Mouse (Mus musculus) lung, postnatal 4 days (tissue): ENCODE results near the gene Qser1.
"Not testable (repeated sequence)": the region's sequence is repeated elsewhere in the genome, so short reads cannot be mapped to it uniquely, and the experiment has no call there.

ENCODE experiments used
- DNase-seq, 2 experiments: peaks; one replicate each; pipeline ENCODE4 v3.0.0; 2021

Qser1 gene

DNA sequence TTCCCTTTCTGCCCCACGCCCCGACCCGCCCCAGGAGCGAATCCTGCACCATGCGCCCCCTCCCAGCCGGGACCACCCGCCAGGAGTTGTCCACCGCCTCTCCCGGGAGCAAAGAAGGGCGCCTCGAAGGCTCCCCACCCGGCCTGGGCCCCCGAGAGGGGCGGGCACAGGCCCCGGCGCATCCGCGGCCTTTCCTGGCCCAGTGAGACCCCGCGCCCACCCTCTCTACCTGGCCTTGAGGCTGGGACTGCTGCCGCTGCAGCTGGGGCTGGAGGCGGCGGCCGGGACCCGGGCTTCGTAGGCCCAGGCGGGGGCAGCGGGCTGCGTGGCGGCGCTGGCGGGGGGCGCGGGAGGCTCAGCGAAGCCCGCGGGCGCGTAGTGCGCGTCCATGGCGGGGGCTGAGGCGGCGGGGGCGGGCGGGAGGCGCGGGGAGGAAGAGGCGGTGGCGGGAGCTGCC is at the start of gene Qser1:
Gene Qser1 (minus strand): TSS at position 390 of the 457 bp plus-strand sequence.
- DNase-seq = no peak

DNA sequence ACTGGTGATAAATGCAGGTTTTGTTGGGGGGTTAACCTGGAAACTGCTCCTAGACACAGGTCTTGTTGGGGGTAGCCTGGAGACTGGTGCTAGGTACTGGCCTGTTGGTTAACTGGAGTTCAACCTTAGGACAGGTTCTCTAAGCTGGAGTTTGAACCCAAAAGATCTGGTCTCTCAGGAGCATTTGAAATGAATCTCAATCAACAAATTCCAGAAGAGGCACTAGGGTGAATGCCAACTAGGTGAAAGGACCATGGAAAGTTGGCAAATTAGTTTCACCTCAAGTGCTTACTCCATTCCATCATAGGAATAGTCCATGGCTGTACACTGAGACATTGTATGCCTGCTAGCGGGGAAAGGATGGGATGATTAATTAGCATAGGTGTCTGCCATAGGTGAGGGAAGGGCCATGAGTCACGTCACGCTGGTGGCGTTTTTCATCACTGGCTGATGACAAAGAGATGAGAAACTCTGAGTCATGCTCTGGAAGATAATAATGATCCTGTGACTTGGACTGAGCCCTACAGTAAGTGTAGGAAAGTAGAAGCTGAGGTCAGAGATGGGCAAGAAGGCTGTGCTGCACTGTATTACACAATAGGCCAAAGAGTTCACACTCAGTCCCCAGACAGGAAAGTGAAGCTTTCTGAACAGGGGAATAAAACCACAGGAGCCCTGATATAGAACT is 47.8 kb upstream of the Qser1 start:
- DNase-seq = no peak

DNA sequence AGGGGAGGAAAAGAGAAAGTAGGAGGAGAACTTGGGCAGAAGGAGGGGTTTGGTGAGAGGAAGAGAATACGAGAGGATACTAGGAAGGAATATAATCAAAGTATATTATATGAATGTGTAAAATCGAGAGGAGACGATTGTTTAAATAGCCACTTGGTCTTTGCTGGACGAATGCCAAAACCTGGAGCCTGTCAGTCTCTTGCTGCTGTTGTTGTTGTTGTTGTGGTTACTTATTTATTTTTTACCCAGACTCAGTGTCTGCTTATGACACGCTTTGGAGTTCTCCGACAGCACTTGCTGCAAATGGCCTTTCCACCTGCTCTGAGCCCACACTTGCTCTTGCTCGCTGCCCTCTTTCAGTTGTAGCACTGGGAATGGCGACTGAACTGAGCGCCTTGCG is 43.9 kb upstream of the Qser1 start:
- no peak for DNase-seq

DNA sequence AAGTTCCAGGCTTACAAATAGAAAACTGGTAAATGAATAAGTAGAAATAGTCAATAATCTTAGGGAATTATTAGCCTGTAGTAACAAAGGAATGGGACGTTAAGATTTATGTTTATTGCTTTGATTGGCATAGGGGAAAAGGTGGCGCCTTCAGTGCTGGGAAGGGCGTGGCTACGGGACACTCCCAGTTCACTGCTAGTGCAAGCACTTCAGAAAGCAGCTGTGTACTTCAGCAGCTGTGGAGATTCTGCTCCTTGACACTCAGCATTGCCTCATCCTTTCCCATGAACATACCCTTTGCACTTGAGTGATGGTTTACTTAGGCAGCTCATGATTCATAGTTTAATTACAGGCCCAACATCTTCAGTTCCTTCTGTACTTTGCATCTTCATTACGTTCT is 42.5 kb upstream of the Qser1 start:
- no peak for DNase-seq

DNA sequence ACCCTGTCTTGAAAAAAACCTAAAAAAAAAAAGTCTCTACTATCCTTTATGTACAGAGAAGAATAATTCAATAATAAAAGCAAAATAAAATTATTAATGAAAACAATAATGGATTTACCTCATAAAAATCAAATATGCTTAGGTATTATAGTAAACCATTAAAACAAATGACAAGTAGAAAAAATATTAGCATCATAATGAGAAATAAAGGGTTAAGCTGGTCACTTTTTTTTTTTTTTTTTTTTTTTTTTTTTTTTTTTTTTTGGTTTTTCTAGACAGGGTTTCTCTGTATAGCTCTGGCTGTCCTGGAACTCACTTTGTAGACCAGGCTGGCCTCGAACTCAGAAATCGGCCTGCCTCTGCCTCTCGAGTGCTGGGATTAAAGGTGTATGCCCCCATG is 41.5 kb upstream of the Qser1 start:
- DNase-seq = not testable (repeated sequence)

DNA sequence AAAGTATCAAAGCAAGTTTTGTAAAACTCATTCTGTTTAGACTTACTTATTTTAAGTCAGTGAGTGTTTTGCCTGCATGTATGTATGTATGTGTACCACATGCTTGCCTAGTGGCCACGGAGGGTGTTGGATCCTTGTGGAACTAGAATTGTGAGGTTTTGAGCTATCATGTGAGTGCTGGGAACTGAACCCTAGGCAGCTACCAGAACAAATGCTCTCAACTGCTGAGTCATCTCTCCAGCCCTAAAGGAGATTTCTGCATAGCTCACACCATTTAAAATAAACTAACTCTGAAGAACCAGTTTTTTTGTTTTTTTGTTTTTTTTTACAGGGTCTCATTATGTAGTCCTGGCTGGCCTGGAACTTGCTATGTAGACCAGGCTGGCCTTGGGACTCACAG is 39.7 kb upstream of the Qser1 start:
- DNase-seq = no peak

DNA sequence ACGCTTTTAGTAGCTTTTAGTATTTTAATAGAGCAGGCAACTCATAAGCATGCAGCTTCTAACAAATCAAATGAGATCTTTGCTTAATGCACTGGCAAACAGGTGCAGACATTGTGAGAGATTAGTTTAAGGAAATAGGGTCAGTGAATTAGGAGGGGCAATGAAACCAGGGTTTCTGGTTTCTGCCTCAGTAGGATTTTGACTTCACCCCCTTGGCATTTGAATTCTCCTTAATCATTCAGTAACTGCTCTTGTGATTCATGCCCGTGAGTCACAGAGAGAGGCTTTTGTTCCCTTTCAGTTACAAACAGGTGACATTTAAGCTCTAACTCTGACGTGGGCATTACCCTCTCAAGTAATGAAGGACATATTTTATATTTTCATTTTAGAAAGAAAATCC is 39.2 kb upstream of the Qser1 start:
- no peak for DNase-seq

DNA sequence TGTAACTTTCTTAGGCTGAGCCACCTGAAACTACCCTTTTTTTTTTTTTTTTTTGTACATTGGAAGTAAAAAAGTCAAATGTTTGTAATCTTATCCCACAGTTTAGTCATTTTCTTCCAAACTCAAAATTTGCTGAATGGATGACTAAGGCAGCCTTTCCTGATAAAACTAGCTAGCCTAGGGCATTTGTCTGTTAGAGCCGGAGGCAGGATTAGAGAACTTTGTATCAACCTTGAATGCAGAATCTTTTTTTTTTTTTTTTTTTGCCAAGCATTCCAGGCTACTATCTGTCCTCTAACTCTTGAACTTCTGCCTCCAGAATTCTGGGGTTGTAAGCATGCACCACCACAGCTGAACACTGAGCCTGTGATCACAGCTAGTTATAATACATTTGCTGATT is 38.3 kb upstream of the Qser1 start:
- DNase-seq = no peak

DNA sequence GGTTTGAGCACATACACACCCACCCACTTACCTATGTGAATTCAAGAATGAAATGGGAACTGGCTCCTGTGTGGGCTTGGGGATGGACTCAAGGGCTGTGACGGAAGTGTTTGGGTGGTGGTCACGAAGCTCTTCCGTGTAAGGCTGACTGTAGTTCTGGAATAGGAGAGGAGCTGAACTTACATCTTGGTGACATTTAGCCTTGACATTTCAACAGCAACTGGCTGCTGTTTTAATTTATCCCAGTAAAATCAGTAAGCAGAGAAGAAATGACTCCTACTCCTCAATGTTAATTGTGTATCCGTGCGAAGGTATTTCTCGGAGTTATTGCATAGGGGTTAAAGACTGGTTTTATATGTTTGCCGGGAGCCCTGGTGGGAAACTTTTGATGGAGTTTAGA is 36.0 kb upstream of the Qser1 start:
- DNase-seq = no peak

DNA sequence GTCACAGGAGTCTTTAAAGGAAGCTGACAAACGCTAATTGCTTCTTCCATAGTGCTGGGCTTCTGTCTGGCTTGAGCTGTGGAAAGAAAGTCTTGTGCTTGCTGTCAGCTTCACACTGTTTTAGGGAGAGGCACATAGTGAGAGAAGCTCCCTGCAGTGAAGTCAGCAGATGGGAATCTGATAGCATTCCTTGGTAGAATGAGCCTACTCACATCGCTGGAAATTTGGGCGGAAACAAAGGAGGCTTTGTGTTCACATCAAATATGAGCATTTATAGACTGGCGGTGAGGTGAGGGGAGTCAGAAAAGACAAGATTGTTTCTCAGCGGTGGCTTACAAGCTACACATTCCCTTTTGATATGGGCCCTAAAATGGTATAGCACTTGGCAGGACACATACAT is 35.1 kb upstream of the Qser1 start:
- no peak for DNase-seq

DNA sequence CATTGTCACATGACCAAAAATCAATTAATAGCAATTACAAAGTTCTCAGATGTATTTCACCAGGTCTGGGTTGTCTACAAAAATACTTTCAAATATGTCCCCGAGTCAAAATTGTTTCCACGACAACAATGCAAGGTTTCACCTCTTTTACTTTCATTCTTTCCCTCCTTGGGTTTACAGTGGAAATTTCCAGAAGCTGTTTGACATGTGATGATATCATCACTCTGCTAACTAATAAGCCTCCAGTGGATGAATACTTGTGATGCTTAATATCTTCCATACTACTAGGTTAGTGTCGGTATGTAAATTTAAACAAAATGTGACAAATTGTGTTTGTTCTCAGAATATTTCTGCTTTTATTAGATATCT is 33.4 kb upstream of the Qser1 start:
- DNase-seq = no peak

DNA sequence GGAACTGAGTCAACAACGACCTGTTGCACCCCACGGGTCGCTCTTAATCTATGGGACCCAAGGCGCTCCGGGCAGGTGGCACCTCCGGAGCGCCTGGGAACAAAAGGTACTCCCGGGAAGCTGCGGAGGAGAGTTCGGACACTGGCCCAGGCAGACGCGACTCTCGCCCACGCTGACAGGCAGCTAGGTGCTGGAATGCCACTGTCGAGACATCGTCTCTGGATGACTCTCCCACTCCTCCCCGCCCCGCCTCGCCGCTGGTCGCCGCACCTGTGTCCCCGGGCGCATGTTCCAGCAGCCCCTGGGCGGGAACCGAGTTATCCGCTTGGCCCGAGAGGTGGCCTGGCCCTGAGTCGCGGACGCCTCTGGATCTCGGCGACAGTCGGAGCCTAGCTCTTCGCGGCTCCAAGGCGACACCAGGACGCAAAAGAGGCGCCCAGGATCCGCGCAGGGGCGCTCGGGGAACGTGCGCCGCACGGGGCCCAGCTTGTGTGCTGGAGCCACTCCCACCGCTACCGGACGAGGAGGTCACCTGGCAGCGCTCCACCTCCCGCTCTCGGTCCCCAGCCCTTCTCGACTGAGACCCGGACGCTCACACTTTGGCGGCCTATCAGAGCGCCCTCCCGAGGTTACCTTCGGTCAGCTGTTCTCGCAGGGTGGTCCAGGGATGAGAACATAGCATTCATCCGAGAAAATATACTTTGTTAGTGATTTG is 32.9 kb upstream of the Qser1 start, which contains the start of gene Prrg4:
Gene Prrg4 (minus strand): TSS at position 601 of the 715 bp plus-strand sequence.
- DNase-seq = peak; percentile 69 to 77

DNA sequence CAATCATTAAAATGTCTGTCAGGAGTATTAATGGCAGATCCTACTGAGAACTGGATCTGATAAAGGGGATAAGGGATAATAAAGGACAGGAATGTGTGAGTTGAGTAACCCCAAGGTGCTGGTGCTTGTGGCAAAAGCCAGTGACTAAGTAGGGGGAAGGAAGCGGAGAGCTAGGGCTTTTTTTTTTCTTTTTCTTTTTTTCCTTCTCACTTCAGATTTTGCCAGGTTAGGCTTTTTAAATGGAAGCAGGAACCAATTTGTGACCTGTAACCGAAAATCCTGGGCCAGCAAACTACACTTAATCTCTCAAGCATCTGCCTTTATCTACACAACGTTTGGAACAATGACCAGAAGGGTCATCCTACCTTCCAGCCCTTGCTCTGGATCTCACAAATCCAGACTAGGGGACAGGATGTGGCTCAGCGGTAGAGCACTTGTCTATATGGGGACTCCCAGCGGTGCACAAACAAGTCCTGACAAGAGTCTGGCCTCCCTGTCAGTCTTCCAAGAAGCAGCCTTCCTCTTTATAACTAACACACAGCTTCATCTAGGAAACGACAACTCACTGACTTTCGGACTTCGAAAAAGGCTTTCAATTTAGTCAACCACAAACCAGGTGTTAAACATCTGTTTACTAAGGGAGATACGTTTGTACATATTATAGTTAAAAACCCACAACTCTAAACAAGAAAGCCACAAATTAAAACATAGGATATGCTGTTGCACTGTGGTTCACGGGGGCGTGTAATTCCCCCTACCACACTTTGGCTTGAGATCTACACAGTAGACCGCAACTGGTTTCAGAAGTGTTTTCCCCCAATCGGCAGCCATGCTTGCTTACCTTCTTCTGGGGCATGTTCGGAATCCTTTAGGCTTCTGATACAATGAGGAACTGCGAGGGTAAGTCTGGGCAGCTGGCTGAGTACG is 31.9 kb upstream of the Qser1 start:
- no peak for DNase-seq

DNA sequence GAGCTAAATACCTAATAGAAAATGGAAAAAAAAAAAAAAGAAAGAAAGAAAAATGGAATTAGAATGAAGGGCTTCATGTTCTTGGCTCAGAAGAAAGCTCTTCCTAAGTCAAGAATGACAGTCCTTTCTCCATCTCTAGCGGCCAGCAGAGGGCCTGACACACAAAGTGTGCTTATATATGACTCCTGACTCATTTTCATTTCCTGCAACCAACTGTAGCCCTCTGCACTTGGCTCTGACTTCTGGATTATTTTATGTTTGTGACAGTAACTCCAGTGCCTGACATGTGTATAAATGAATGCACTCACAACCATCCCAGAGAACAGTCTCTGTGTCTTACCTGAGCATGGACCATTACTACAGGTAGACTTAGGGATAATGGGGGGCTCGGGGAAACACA is 31.1 kb upstream of the Qser1 start:
- peak in 1 of 2 experiments; percentile 18 for DNase-seq

DNA sequence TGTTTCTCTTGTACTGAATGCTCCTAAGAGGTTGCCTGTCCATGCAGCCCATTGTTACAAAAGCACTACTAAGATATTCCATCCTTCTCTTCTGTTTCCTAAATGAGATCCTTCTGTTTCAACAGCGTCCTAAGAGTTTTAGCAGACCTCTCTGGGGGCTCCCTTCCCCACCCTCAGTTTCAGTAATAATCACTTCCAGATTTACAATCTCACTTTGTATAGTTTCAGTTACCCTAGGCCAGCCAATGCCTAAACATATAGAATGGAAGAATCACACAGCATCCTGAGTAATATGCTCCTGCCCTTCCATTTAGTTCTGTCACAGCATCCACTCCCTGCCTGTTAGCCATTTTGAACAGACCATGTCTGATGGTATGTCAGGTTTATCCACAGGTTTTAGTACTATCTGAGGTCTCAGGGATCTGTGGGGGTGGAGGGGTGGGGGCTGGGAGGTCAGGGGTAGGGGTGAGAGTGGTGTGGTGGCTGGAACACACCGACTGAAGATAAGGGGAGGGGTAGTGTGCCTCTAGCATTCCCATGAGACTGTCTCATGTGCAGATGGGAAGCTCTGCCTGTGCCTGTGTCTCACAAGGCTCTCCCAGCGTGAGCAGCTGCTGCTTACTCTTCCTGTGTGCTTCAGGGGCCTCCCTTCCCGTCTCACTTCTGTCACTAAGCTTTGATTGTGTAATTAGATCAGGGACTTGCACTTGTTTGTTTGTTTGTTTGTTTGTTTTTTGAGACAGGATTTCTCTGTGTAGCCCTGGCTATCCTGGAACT is 30.3 kb upstream of the Qser1 start:
- DNase-seq = no peak

DNA sequence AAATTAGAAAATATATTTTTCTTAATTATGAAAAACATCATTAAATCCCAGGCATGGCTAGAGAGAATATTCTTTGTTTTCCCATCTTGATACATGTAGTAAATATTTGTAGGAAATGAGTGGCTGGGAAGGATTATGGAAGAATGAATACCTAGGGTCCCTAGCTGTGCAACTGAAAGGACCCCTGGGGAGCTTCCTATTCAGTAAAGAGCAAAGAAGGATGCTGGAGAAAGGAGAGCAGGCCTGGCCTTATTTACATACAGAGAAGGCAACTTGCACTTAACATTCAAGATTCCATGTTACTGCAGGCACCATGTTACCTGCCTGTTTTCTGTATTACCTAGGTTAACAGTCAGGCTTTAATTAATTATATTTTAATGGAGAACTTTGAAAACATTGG is 26.0 kb upstream of the Qser1 start:
- no peak for DNase-seq

DNA sequence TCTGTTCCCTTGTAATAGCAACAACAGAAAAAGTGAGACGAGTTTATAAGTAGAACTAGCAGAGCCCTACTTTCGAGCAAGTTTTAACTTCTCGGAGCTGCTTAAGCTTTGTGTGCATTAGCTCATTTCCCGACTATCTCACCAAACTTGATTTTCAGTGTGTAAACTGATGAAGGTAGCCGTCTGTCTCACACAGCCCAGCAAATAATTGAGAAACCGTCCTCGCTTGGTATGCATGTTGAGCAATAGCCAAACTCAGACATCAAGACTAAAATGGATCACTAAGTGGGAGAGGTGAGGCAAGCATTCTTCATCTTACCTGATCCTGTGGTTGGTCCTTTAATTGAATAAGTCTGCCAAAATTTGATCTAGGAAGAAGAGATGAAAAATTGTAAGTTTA is 25.2 kb upstream of the Qser1 start:
- no peak for DNase-seq

DNA sequence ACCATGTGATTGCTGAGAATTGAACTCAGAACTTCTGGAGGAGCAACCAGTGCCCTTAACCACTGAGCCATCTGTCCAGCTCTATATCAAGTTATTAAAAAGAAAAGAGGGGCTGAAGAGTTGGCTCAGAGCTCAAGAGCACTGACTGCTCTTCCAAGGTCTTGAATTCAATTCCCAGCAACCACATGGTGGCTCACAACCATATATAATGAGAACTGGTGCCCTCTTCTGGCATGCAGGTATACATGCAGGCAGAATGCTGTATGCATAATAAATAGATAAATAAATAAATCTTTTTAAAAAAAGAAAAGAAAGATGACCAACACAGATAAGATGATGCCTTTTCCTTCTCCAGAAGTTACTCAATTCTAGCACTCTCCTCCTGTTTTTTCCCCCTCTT is 24.4 kb upstream of the Qser1 start:
- no peak for DNase-seq

DNA sequence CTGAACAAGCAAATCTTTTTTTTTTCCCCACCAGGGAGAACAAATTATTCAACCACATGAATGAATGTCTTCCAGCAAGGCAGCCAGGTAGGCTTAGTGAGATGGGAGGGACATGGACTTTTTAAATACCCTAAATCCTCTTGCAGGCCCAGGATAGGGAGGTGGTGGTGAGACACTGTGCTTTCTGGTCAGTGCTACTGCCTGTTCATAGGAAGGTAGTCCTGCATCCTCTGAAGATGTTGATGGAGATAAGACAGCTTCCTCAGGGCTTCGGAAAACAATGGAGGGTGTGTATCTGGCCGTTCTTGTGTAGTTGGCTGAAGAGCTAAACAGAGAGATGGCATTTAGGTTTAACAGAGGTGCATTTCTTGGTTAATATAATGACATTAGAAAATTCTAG is 15.9 kb upstream of the Qser1 start:
- DNase-seq = no peak

DNA sequence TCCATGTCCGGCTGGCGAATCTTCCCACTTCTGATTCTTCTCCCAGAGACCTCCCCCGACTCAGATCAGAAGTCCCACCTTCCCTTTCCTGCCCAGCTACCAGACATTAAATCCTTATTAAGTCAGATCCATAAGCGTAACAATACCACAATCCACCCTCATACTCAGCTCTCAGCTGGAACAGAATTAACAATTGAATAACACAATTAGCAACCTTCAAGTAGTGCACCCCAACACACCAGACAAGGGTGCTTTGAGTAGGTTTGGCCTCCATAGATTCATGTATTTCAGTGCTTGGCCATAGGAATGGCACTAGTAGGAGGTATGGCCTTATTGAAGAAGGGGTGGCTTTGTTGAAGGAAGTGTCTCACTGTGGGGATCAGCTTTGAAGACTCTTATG is 9.6 kb upstream of the Qser1 start:
- DNase-seq = no peak

DNA sequence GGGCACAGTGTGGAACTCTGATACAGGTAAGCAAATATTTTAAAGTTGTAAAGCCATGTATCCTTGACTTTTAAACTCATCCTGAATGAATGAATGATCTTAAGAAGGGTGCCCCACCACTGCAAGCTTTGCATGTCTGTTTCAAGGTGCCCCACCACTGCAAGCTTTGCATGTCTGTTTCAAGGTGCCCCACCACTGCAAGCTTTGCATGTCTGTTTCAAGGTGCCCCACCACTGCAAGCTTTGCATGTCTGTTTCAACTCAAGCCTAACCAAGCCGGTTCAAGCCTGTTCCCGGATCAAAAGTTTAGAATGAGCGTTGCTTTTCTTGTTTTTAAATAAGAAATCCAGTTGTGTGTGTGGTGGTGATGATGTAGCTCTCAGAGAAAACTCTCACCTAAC is 2.2 kb upstream of the Qser1 start:
- DNase-seq = not testable (repeated sequence)

DNA sequence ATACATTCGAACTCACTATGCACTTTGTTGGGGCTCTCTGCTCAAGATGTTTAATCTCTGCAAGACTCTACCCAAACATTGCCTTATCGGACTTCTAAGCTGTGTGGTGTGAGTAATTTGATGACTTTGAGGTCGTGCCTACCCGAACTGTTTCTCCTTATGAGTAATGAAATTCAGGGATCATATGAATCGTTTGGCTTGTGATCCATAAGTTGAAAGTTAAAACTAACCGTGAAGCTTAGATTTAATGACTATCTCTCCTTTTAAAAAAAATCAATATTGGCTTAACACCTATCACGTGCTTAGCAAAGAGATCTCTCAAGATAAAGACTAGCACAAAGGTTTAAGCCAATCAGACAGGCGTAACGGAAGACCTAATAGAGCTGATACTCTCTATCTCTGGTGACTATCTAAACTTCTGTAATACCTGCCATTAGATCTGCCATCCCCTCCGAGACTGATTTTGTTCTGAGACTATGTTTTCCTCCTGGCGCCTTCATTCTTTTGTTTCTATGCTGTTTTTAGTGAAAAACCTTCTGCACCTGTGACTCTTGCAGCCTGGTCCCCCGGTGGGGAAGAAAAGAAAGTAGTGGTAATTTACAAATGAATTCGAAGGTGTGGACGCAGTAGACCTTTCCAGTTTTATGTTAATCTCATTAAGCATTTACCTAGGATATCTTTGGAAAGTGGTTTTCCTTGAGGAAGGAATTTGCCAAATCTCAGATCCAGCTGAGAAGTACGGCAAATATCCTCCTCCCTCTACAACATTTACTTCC is 1.2 kb upstream of the Qser1 start:
- no peak for DNase-seq
